Mouse (Mus musculus) E14TG2a.4 (cell line): ENCODE results near the gene Fam25c.

ENCODE experiments used
- CTCF ChIP-seq: conservative IDR thresholded peaks from 2 replicates; pipeline ENCODE4 v1.5.1; 2014; ENCODE audit warnings: low read length
- NANOG ChIP-seq: IDR thresholded peaks from 2 replicates; pipeline ENCODE4 v1.6.1; 2014; ENCODE audit warnings: borderline replicate concordance, low read length, mixed read lengths
- POU5F1 ChIP-seq: IDR thresholded peaks from 2 replicates; pipeline ENCODE4 v1.6.1; 2014; ENCODE audit warnings: low read length, borderline replicate concordance

DNA sequence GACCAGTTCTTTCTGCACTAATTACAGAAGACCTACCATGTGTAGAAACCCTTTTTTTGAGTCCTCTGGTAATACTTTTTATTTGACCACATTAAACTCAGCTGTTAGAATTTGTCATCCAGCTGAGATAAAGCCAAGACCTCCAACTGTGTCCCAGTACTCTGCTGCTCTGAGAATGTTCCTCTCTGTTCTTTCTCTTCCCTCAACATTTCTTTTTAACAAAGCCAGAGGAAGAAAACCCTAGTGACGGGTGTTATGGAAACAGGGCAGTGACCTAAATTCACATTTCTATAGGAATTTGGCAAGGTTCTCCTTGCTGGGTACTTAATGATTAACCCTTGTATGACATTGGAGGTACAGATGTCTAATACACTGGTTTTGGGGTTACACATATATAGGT, 15.8 kb downstream of the Fam25c start:
- TF ChIP-seq CTCF: no peak
- no peak for TF ChIP-seq POU5F1
- TF ChIP-seq NANOG: no peak
